Mouse (Mus musculus): ENCODE data around the gene Cyp2a4. TPM values are rescaled to one million over a fixed set of nuclear protein-coding genes. Genes with fewer than 3 reads are reported as not detected.
"Not testable (repeated sequence)": the region's sequence is repeated elsewhere in the genome, so short reads cannot be mapped to it uniquely, and the experiment has no call there.

Gene Cyp2a4
- not detected for total RNA-seq (2021)
- long read RNA-seq, experiment 1: 0 reads
- long read RNA-seq, experiment 2: 0 reads

- H3K27ac ChIP-seq; DNase-seq; intact Hi-C loops (cut with DNase I); H3K4me3 ChIP-seq: not testable (repeated sequence)
Measured at GRCm38 (mm10) chr7:26306926-26307325, at the start of gene Cyp2a4. TSS of gene Cyp2a4 (plus strand) at chr7:26307169.

GRCm38 (mm10) chr7:26260034-26260433 lies 46.9 kb upstream of the Cyp2a4 start, which contains the start of gene Vmn1r184:
TSS of gene Vmn1r184 (plus strand) at chr7:26260334.
- H3K27ac ChIP-seq; H3K4me3 ChIP-seq; DNase-seq; intact Hi-C loops (cut with DNase I): not testable (repeated sequence)

GRCm38 (mm10) chr7:26303429-26304166 lies 3.4 kb upstream of the Cyp2a4 start:
- DNase-seq; H3K4me3 ChIP-seq; H3K27ac ChIP-seq; intact Hi-C loops (cut with DNase I): not testable (repeated sequence)

GRCm38 (mm10) chr7:26311786-26312185 lies 4.8 kb downstream of the Cyp2a4 start:
- H3K27ac ChIP-seq; H3K4me3 ChIP-seq; intact Hi-C loops (cut with DNase I); DNase-seq: not testable (repeated sequence)

- H3K4me3 ChIP-seq; intact Hi-C loops (cut with DNase I); DNase-seq; H3K27ac ChIP-seq: not testable (repeated sequence)
Measured at GRCm38 (mm10) chr7:26315194-26315593, 8.2 kb downstream of the Cyp2a4 start.

GRCm38 (mm10) chr7:26315809-26316208 lies 8.8 kb downstream of the Cyp2a4 start:
- H3K4me3 ChIP-seq; intact Hi-C loops (cut with DNase I); H3K27ac ChIP-seq; DNase-seq: not testable (repeated sequence)

- intact Hi-C loops (cut with DNase I); H3K27ac ChIP-seq; DNase-seq; H3K4me3 ChIP-seq: not testable (repeated sequence)
Measured at GRCm38 (mm10) chr7:26320361-26320760, 13.4 kb downstream of the Cyp2a4 start.

GRCm38 (mm10) chr7:26350177-26350576 lies 43.2 kb downstream of the Cyp2a4 start:
- DNase-seq; H3K27ac ChIP-seq; intact Hi-C loops (cut with DNase I); H3K4me3 ChIP-seq: not testable (repeated sequence)

- DNase-seq; intact Hi-C loops (cut with DNase I); H3K27ac ChIP-seq; H3K4me3 ChIP-seq: not testable (repeated sequence)
Measured at GRCm38 (mm10) chr7:26352258-26352657, 45.3 kb downstream of the Cyp2a4 start.

GRCm38 (mm10) chr7:26356719-26357118 lies 49.8 kb downstream of the Cyp2a4 start:
- intact Hi-C loops (cut with DNase I); DNase-seq: not testable (repeated sequence)

More at GRCm38 (mm10) chr7:26356719-26357118, 49.8 kb downstream of the Cyp2a4 start:
- not testable (repeated sequence) for H3K4me3 ChIP-seq, H3K27ac ChIP-seq

Other genes starting within 250 kb of the Cyp2a4 start
- not detected for gene Cyp2b13, start 245.7 kb upstream of the Cyp2a4 start, total RNA-seq (2021)
- gene Cyp2b9, start 133.8 kb upstream of the Cyp2a4 start, total RNA-seq (2021): not detected
- gene Vmn1r184, start 46.8 kb upstream of the Cyp2a4 start, total RNA-seq (2021): not detected
- gene Nlrp9c, start 96.5 kb downstream of the Cyp2a4 start, total RNA-seq (2021): not detected
- not detected for gene Nlrp4a, start 127.9 kb downstream of the Cyp2a4 start, total RNA-seq (2021)
- gene Nlrp9a, start 227.9 kb downstream of the Cyp2a4 start, total RNA-seq (2021): not detected

Measured in gastrocnemius, adult 2 months (tissue).